9 mouse cellular contexts compared by ENCODE assay signal in genomic region chr16:20642161-20642560, GRCm38 (mm10). TPM values are rescaled to one million over a fixed set of nuclear protein-coding genes. Genes with fewer than 3 reads are reported as not detected.
DNase-seq lines count a peak whose midpoint lies in the region; ATAC-seq and TF ChIP-seq lines count a peak whose summit lies in the region.
"Had no signal": no experiment of that assay in that cellular context is flagged by ENCODE, and none has a peak within 500 bp of the region (broad histone marks: within the 10 kb centered on the region; RNA-seq: fewer than 3 reads in every experiment).

No protein-coding gene starts in this region.

- intact Hi-C loops in left cerebral cortex, postnatal 25 days (cut with DNase I): loop anchor here (5.0 kb wide), 2 partner anchors 75 to 125 kb away; partner anchors contain the start of gene Dvl3

- no peak overlapping the region for H3K27ac ChIP-seq in heart, embryonic 11.5 days (ENCODE audit: low read depth, low read length)
- no peak overlapping the region for H3K27ac ChIP-seq in intestine, embryonic 15.5 days
- H3K27ac ChIP-seq in midbrain, embryonic 12.5 days (replicated peaks): no peak overlapping the region
- no peak overlapping the region for H3K27ac ChIP-seq in spleen, adult 2 months (ENCODE audit: insufficient read depth, low read length)
- H3K27ac ChIP-seq: liver, embryonic 15.5 days had no signal

- H3K9ac ChIP-seq in heart, embryonic 11.5 days (ENCODE audit: low read depth, low read length): no peak overlapping the region
- no peak overlapping the region for H3K9ac ChIP-seq in intestine, embryonic 15.5 days
- no peak overlapping the region for H3K9ac ChIP-seq in midbrain, embryonic 12.5 days (replicated peaks)
- H3K9ac ChIP-seq: liver, embryonic 15.5 days had no signal

- DNase-seq in heart, adult 18-20 months: peak; percentile 58 to 82
- peak; percentile 80 to 83 for DNase-seq in cerebellum, adult 18-20 months
- DNase-seq in left cerebral cortex, postnatal 25 days (ENCODE audit: low spot score in 2 of 2): peak; percentile 78 to 87
- DNase-seq in spleen, adult 2 months (ENCODE audit: low read depth in 1 of 2, low spot score in 2 of 2): peak in 1 of 2 experiments; percentile 51

- no peak overlapping the region for H3K4me2 ChIP-seq in heart, embryonic 11.5 days
- no peak overlapping the region for H3K4me2 ChIP-seq in intestine, embryonic 15.5 days (replicated peaks)
- no peak overlapping the region for H3K4me2 ChIP-seq in midbrain, embryonic 12.5 days (replicated peaks)
- H3K4me2 ChIP-seq: liver, embryonic 15.5 days had no signal

- H3K9me3 ChIP-seq in heart, embryonic 11.5 days (replicated peaks; ENCODE audit: control insufficient read depth, low read length): no peaks in the 10 kb centered on the region
- H3K9me3 ChIP-seq in intestine, embryonic 15.5 days: no peaks in the 10 kb centered on the region
- H3K9me3 ChIP-seq in midbrain, embryonic 12.5 days: no peaks in the 10 kb centered on the region
- H3K9me3 ChIP-seq: liver, embryonic 15.5 days had no signal

- TF ChIP-seq POLR2A in spleen, adult 2 months (IDR thresholded peaks at IDR 0.05; ENCODE audit: low read depth, low read length): no peak

- no peaks in the 10 kb centered on the region; the same call in 1 of the 2 replicates for H3K27me3 ChIP-seq in heart, embryonic 11.5 days (ENCODE audit: control insufficient read depth, insufficient read depth, low read length)
- H3K27me3 ChIP-seq in intestine, embryonic 15.5 days (replicated peaks): no peaks in the 10 kb centered on the region
- no peaks in the 10 kb centered on the region for H3K27me3 ChIP-seq in midbrain, embryonic 12.5 days
- no peaks in the 10 kb centered on the region for H3K27me3 ChIP-seq in spleen, adult 2 months (ENCODE audit: control insufficient read depth, insufficient read depth, low read length)

- peak; percentile 70; the same call in 1 of the 2 replicates for TF ChIP-seq CTCF in spleen, adult 2 months (IDR thresholded peaks at IDR 0.05; ENCODE audit: extremely low read depth, insufficient read depth, insufficient read length, insufficient replicate concordance)

- no peak for ATAC-seq in heart, embryonic 11.5 days (replicated peaks; ENCODE audit: insufficient number of reproducible peaks, low FRiP score, low TSS enrichment)
- peak; percentile 84 for ATAC-seq in frontal cortex, adult (ENCODE audit: low TSS enrichment)
- ATAC-seq in intestine, embryonic 15.5 days: peak; percentile 63
- peak; percentile 66; the same call in 1 of the 2 replicates for ATAC-seq in midbrain, embryonic 12.5 days (ENCODE audit: low FRiP score, low read depth)

- H3K4me1 ChIP-seq in heart, embryonic 11.5 days (ENCODE audit: control insufficient read depth, insufficient read depth, low read length): no peaks in the 10 kb centered on the region
- no peaks in the 10 kb centered on the region for H3K4me1 ChIP-seq in intestine, embryonic 15.5 days (replicated peaks)
- no peaks in the 10 kb centered on the region for H3K4me1 ChIP-seq in midbrain, embryonic 12.5 days
- no peaks in the 10 kb centered on the region for H3K4me1 ChIP-seq in spleen, adult 2 months (ENCODE audit: control insufficient read depth, insufficient read depth, insufficient read length)
- H3K4me1 ChIP-seq: liver, embryonic 15.5 days had no signal

- no peak overlapping the region for H3K4me3 ChIP-seq in heart, embryonic 11.5 days (ENCODE audit: low read depth, low read length)
- H3K4me3 ChIP-seq in intestine, embryonic 15.5 days (replicated peaks): no peak overlapping the region
- no peak overlapping the region for H3K4me3 ChIP-seq in midbrain, embryonic 12.5 days
- H3K4me3 ChIP-seq in spleen, adult 2 months (ENCODE audit: extremely low read depth, insufficient read depth, insufficient read length): no peak overlapping the region
- H3K4me3 ChIP-seq: liver, embryonic 15.5 days had no signal

- H3K36me3 ChIP-seq in heart, embryonic 11.5 days (ENCODE audit: control insufficient read depth, insufficient read depth, low read length): no peaks in the 10 kb centered on the region
- no peaks in the 10 kb centered on the region for H3K36me3 ChIP-seq in intestine, embryonic 15.5 days
- no peaks in the 10 kb centered on the region for H3K36me3 ChIP-seq in midbrain, embryonic 12.5 days
- H3K36me3 ChIP-seq in spleen, adult 2 months (ENCODE audit: control insufficient read depth, insufficient read depth, low read length): no peaks in the 10 kb centered on the region
- H3K36me3 ChIP-seq: liver, embryonic 15.5 days had no signal

- WGBS in heart, embryonic 11.5 days (ENCODE audit: insufficient replicate concordance): 4% methylated on average over 8 of the region's 8 CpGs
- 0% methylated on average over 8 of the region's 8 CpGs for WGBS in intestine, embryonic 15.5 days
- 3% methylated on average over 8 of the region's 8 CpGs for WGBS in midbrain, embryonic 12.5 days
- 2% methylated on average over 8 of the region's 8 CpGs for WGBS in spleen, adult 2 months

RNA-seq across cellular contexts. Expression of gene Psmd2, which starts 9.3 kb away (rescaled TPM):
- 100 to 1,000 TPM; 208 to 217 TPM for total RNA-seq in heart, adult 18-20 months (2021)
- polyA plus RNA-seq in heart, embryonic 11.5 days (2014; fragmentation: Nextera tagmentation; extraction: Ambion mirVana): 275 and 327 TPM in 2 replicates
- 283 and 284 TPM in 2 replicates for polyA plus RNA-seq in intestine, embryonic 15.5 days (2015; fragmentation: Nextera tagmentation; extraction: Ambion mirVana)
- total RNA-seq in left cerebral cortex, postnatal 25 days (2021): 100 to 1,000 TPM; 230 to 231 TPM
- polyA plus RNA-seq in midbrain, embryonic 12.5 days (2016; fragmentation: Nextera tagmentation; extraction: Ambion mirVana): 432 and 443 TPM in 2 replicates
- polyA plus RNA-seq in spleen, adult 2 months (2012; rRNA removed): 41.8 and 42.7 TPM in 2 replicates

RNA-seq across cellular contexts. Expression of gene Ece2, which starts 12.5 kb away (rescaled TPM):
- under 1 TPM; 0.49 to 0.72 TPM for total RNA-seq in heart, adult 18-20 months (2021)
- 1.3 and 1.6 TPM in 2 replicates for polyA plus RNA-seq in heart, embryonic 11.5 days (2014; fragmentation: Nextera tagmentation; extraction: Ambion mirVana)
- 1.3 and 1.6 TPM in 2 replicates for polyA plus RNA-seq in intestine, embryonic 15.5 days (2015; fragmentation: Nextera tagmentation; extraction: Ambion mirVana)
- total RNA-seq in left cerebral cortex, postnatal 25 days (2021): 10 to 100 TPM; 21.5 to 26.8 TPM
- polyA plus RNA-seq in midbrain, embryonic 12.5 days (2016; fragmentation: Nextera tagmentation; extraction: Ambion mirVana): 7.8 and 9.7 TPM in 2 replicates
- polyA plus RNA-seq in spleen, adult 2 months (2012; rRNA removed): 0.07 and 0.15 TPM in 2 replicates
- polyA plus RNA-seq: liver, embryonic 15.5 days had no signal

RNA-seq across cellular contexts. Expression of gene Camk2n2, which starts 21.1 kb away (rescaled TPM):
- total RNA-seq in heart, adult 18-20 months (2021): 1 to 10 TPM; 1.3 to 1.6 TPM
- 0.84 and 0.96 TPM in 2 replicates for polyA plus RNA-seq in heart, embryonic 11.5 days (2014; fragmentation: Nextera tagmentation; extraction: Ambion mirVana)
- 0.83 and 0.97 TPM in 2 replicates for polyA plus RNA-seq in intestine, embryonic 15.5 days (2015; fragmentation: Nextera tagmentation; extraction: Ambion mirVana)
- total RNA-seq in left cerebral cortex, postnatal 25 days (2021): 100 to 1,000 TPM; 151 to 168 TPM
- polyA plus RNA-seq in midbrain, embryonic 12.5 days (2016; fragmentation: Nextera tagmentation; extraction: Ambion mirVana): 8.8 and 9.8 TPM in 2 replicates
- polyA plus RNA-seq in spleen, adult 2 months (2012; rRNA removed): 1.3 and 1.4 TPM in 2 replicates

RNA-seq across cellular contexts. Expression of gene Eif4g1, which starts 26.0 kb away (rescaled TPM):
- 100 to 1,000 TPM; 403 to 412 TPM for total RNA-seq in heart, adult 18-20 months (2021)
- polyA plus RNA-seq in heart, embryonic 11.5 days (2014; fragmentation: Nextera tagmentation; extraction: Ambion mirVana): 117 and 133 TPM in 2 replicates
- polyA plus RNA-seq in intestine, embryonic 15.5 days (2015; fragmentation: Nextera tagmentation; extraction: Ambion mirVana): 183 and 196 TPM in 2 replicates
- total RNA-seq in left cerebral cortex, postnatal 25 days (2021): 100 to 1,000 TPM; 279 to 287 TPM
- 191 and 210 TPM in 2 replicates for polyA plus RNA-seq in midbrain, embryonic 12.5 days (2016; fragmentation: Nextera tagmentation; extraction: Ambion mirVana)
- 257 and 351 TPM in 2 replicates for polyA plus RNA-seq in spleen, adult 2 months (2012; rRNA removed)

RNA-seq across cellular contexts. Expression of gene Alg3, which starts 30.6 kb away (rescaled TPM):
- total RNA-seq in heart, adult 18-20 months (2021): 10 to 100 TPM in 1 of 2 experiments, 1 to 10 TPM in 1; 8.8 to 11.4 TPM
- 39.5 and 41.3 TPM in 2 replicates for polyA plus RNA-seq in heart, embryonic 11.5 days (2014; fragmentation: Nextera tagmentation; extraction: Ambion mirVana)
- polyA plus RNA-seq in intestine, embryonic 15.5 days (2015; fragmentation: Nextera tagmentation; extraction: Ambion mirVana): 40.1 and 46.0 TPM in 2 replicates
- 10 to 100 TPM; 12.9 to 14.4 TPM for total RNA-seq in left cerebral cortex, postnatal 25 days (2021)
- 42.6 TPM in 2 replicates for polyA plus RNA-seq in midbrain, embryonic 12.5 days (2016; fragmentation: Nextera tagmentation; extraction: Ambion mirVana)
- 18.5 and 19.6 TPM in 2 replicates for polyA plus RNA-seq in spleen, adult 2 months (2012; rRNA removed)
